Mouse (Mus musculus): ENCODE measurements around the gene Chmp5. TPM values are rescaled to one million over a fixed set of nuclear protein-coding genes. Genes with fewer than 3 reads are reported as not detected.

The Chmp5 gene
- total RNA-seq, 2 experiments from 2014 or later, result 69.7 to 70.1 TPM

- intact Hi-C loops (cut with DNase I), result no loop called here
Measured at GRCm38 (mm10) chr4:40943651-40944050, 4.6 kb upstream of the Chmp5 start.

GRCm38 (mm10) chr4:40946516-40947121, 1.6 kb upstream of the Chmp5 start:
- DNase-seq, result no peak
- intact Hi-C loops (cut with DNase I), result no loop called here

More at GRCm38 (mm10) chr4:40943651-40944050, 4.6 kb upstream of the Chmp5 start:
- no peak for DNase-seq

GRCm38 (mm10) chr4:40947565-40948159, 545 bp upstream of the Chmp5 start:
- intact Hi-C loops (cut with DNase I), result no loop called here
- DNase-seq, result no peak

GRCm38 (mm10) chr4:40953521-40953920, 5.3 kb downstream of the Chmp5 start:
- intact Hi-C loops (cut with DNase I), result no loop called here
- DNase-seq, result no peak

GRCm38 (mm10) chr4:40955942-40956341, 7.7 kb downstream of the Chmp5 start:
- intact Hi-C loops (cut with DNase I), result no loop called here
- no peak for DNase-seq

- intact Hi-C loops (cut with DNase I), result no loop called here
- DNase-seq, result no peak
Measured at GRCm38 (mm10) chr4:40963536-40963935, 15.3 kb downstream of the Chmp5 start.

- DNase-seq, result no peak
- intact Hi-C loops (cut with DNase I), result no loop called here
Measured at GRCm38 (mm10) chr4:40969161-40969560, 21.0 kb downstream of the Chmp5 start.

GRCm38 (mm10) chr4:40969781-40970591, 21.8 kb downstream of the Chmp5 start:
- intact Hi-C loops (cut with DNase I), result loop anchor here (10.0 kb wide), 1 partner anchor 215 kb away; the partner anchor contains the start of gene Smu1
- no peak for DNase-seq

GRCm38 (mm10) chr4:40970592-40970841, 22.3 kb downstream of the Chmp5 start:
- intact Hi-C loops (cut with DNase I), result loop anchor here (10.0 kb wide), 1 partner anchor 216 kb away; the partner anchor contains the start of gene Smu1
- DNase-seq, result no peak

GRCm38 (mm10) chr4:40970842-40971701, 22.9 kb downstream of the Chmp5 start, which contains the start of gene Nfx1:
TSS of gene Nfx1 (plus strand) at chr4:40970906.
- peak; percentile 96 for DNase-seq

GRCm38 (mm10) chr4:40971744-40972143, 23.5 kb downstream of the Chmp5 start:
- DNase-seq, result peak; percentile 34
- intact Hi-C loops (cut with DNase I), result loop anchor here (10.0 kb wide), 1 partner anchor 217 kb away; the partner anchor contains the start of gene Smu1

More at GRCm38 (mm10) chr4:40970842-40971701, 22.9 kb downstream of the Chmp5 start, which contains the start of gene Nfx1:
- intact Hi-C loops (cut with DNase I), result loop anchor here (10.0 kb wide), 1 partner anchor 216 kb away; the partner anchor contains the start of gene Smu1

- intact Hi-C loops (cut with DNase I), result loop anchor here (10.0 kb wide), 1 partner anchor 219 kb away; the partner anchor contains the start of gene Smu1
- no peak for DNase-seq
Measured at GRCm38 (mm10) chr4:40974011-40974410, 25.8 kb downstream of the Chmp5 start.

- DNase-seq, result no peak
- intact Hi-C loops (cut with DNase I), result loop anchor here (10.0 kb wide), 1 partner anchor 221 kb away; the partner anchor contains the start of gene Smu1
Measured at GRCm38 (mm10) chr4:40975678-40976077, 27.5 kb downstream of the Chmp5 start.

- DNase-seq, result no peak
- intact Hi-C loops (cut with DNase I), result loop anchor here (10.0 kb wide), 1 partner anchor 222 kb away; the partner anchor contains the start of gene Smu1
Measured at GRCm38 (mm10) chr4:40976651-40977050, 28.4 kb downstream of the Chmp5 start.

GRCm38 (mm10) chr4:40979430-40979829, 31.2 kb downstream of the Chmp5 start:
- DNase-seq, result no peak
- intact Hi-C loops (cut with DNase I), result loop anchor here (10.0 kb wide), 1 partner anchor 225 kb away; the partner anchor contains the start of gene Smu1

- DNase-seq, result no peak
- intact Hi-C loops (cut with DNase I), result no loop called here
Measured at GRCm38 (mm10) chr4:40982486-40982885, 34.3 kb downstream of the Chmp5 start.

GRCm38 (mm10) chr4:40983686-40984085, 35.5 kb downstream of the Chmp5 start:
- intact Hi-C loops (cut with DNase I), result no loop called here
- DNase-seq, result no peak

- DNase-seq, result no peak
- intact Hi-C loops (cut with DNase I), result no loop called here
Measured at GRCm38 (mm10) chr4:40989633-40990032, 41.4 kb downstream of the Chmp5 start.

- no peak for DNase-seq
- intact Hi-C loops (cut with DNase I), result loop anchor here (5.0 kb wide), 1 partner anchor 221 kb away; no protein-coding TSS in a partner anchor
Measured at GRCm38 (mm10) chr4:40996302-40996701, 48.1 kb downstream of the Chmp5 start.

- no peak for DNase-seq
- intact Hi-C loops (cut with DNase I), result loop anchor here (5.0 kb wide), 1 partner anchor 219 kb away; no protein-coding TSS in a partner anchor
Measured at GRCm38 (mm10) chr4:40997916-40998315, 49.7 kb downstream of the Chmp5 start.

Measured in left cerebral cortex, postnatal 4 days (tissue).